Mouse (Mus musculus): ENCODE data around the gene Tmem50b. TPM values are rescaled to one million over a fixed set of nuclear protein-coding genes. Genes with fewer than 3 reads are reported as not detected.

The Tmem50b gene
- polyA plus RNA-seq, 1 experiment from 2014 or later: 34.3 TPM

DNA sequence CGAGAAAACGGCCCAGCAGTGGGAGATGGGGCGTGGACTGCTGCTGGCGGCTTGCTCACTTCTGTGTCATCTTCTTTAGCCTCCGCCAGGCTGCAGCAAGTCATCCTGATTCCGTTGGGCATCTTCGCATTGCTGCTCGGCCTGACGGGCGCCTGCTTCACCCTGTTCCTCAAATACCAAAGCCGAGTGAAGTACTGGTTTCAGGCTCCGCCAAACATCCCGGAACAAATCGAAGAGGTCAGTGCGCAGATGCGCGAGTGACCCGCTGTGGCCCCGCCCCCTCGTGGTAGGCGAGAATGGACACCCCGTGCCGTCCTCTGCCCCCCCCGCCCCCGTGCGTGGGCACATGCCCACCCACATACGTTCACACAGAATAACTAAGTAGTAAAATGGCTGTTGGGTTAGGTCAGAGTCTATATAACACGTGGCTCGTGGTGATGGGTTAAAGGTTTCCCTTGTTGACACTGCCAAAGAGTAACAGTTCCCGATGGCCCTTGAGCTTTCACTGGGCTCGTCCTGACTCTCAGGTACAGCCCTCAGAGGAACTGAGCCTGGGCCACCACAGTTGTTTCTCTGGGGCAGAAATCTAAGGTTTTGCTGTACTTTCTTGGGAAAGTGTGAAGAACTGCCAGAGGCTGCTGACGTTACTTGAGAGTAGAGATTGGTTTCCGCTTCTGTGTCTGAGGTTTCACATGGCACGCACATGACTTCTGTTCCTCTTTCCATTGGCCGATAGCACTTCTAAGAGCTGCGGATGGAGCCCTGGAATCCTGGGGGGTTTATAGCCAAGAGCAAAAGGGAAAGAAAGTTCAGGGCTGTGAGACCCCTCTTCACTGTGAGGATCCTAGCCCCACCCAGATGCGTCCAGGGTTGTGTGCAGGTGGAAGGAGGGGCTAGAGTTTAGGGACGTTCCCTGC lies 35.8 kb downstream of the Tmem50b start:
- Histone ChIP-seq H3K27me3 (replicated peaks; ENCODE audit: control insufficient read depth, insufficient read depth, low read length) (no peaks in the 10 kb centered on the region), H3K27ac (ENCODE audit: low read length) (no peak overlapping the region), H3K9ac (ENCODE audit: low read depth, low read length) (no peak overlapping the region), H3K36me3 (ENCODE audit: control insufficient read depth, insufficient read depth, low read length) (peaks cover 26% of the 10 kb centered on the region), H3K9me3 (ENCODE audit: control insufficient read depth, low read length) (no peaks in the 10 kb centered on the region), H3K4me1 (ENCODE audit: control insufficient read depth, insufficient read depth, low read length) (peaks cover 12% of the 10 kb centered on the region), H3K4me2 (ENCODE audit: low read depth, low read length) (no peak overlapping the region), H3K4me3 (ENCODE audit: low read length) (no peak overlapping the region)
- 71% methylated on average over 38 of the region's 38 CpGs for WGBS
- no peak for ATAC-seq

DNA sequence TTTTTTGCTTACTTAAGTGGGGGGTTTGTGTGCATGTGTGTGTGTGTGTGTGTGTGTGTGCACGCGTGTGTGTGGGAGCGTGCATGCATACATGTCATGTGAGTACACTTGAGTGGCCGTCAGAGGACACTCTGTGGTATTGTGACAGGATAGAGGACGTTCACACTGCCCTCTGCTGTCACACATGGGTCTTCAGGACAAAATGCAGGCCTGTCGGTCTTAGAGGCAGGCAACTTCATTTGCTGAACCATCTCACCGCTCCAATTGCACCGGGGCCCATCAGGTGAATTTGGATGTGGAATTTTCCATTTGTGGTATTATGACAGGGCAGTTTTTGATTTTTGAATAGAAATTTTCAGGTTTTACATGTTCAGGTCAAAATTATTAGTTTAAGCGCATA lies 36.5 kb downstream of the Tmem50b start:
- no peak overlapping the region for H3K4me3 ChIP-seq (ENCODE audit: low read length)
- H3K9me3 ChIP-seq (ENCODE audit: control insufficient read depth, low read length): no peaks in the 10 kb centered on the region
- H3K27ac ChIP-seq (ENCODE audit: low read length): no peak overlapping the region
- WGBS: 53% methylated on average over 9 of the region's 9 CpGs
- H3K4me1 ChIP-seq (ENCODE audit: control insufficient read depth, insufficient read depth, low read length): peaks cover 16% of the 10 kb centered on the region
- peaks cover 26% of the 10 kb centered on the region for H3K36me3 ChIP-seq (ENCODE audit: control insufficient read depth, insufficient read depth, low read length)
- no peak overlapping the region for H3K9ac ChIP-seq (ENCODE audit: low read depth, low read length)
- H3K4me2 ChIP-seq (ENCODE audit: low read depth, low read length): no peak overlapping the region
- no peaks in the 10 kb centered on the region for H3K27me3 ChIP-seq (replicated peaks; ENCODE audit: control insufficient read depth, insufficient read depth, low read length)
- ATAC-seq: no peak

GRCm38 (mm10) chr16:91557693-91558092 lies 39.9 kb downstream of the Tmem50b start:
- Histone ChIP-seq H3K4me1 (ENCODE audit: control insufficient read depth, insufficient read depth, low read length) (peaks cover 44% of the 10 kb centered on the region), H3K9me3 (ENCODE audit: control insufficient read depth, low read length) (no peaks in the 10 kb centered on the region), H3K4me2 (ENCODE audit: low read depth, low read length) (no peak overlapping the region), H3K4me3 (ENCODE audit: low read length) (no peak overlapping the region), H3K36me3 (ENCODE audit: control insufficient read depth, insufficient read depth, low read length) (peaks cover 19% of the 10 kb centered on the region), H3K9ac (ENCODE audit: low read depth, low read length) (no peak overlapping the region), H3K27ac (ENCODE audit: low read length) (no peak overlapping the region), H3K27me3 (replicated peaks; ENCODE audit: control insufficient read depth, insufficient read depth, low read length) (no peaks in the 10 kb centered on the region)
- no peak for ATAC-seq
- WGBS: 88% methylated on average over 15 of the region's 15 CpGs

GRCm38 (mm10) chr16:91557214-91557613 lies 40.4 kb downstream of the Tmem50b start:
- H3K4me2 ChIP-seq (ENCODE audit: low read depth, low read length): no peak overlapping the region
- H3K36me3 ChIP-seq (ENCODE audit: control insufficient read depth, insufficient read depth, low read length): peaks cover 14% of the 10 kb centered on the region
- H3K27me3 ChIP-seq (replicated peaks; ENCODE audit: control insufficient read depth, insufficient read depth, low read length): no peaks in the 10 kb centered on the region
- no peak overlapping the region for H3K9ac ChIP-seq (ENCODE audit: low read depth, low read length)
- no peak overlapping the region; the same call in 1 of the 2 replicates for H3K27ac ChIP-seq (ENCODE audit: low read length)
- H3K4me3 ChIP-seq (ENCODE audit: low read length): no peak overlapping the region
- ATAC-seq: no peak
- peaks cover 43% of the 10 kb centered on the region for H3K4me1 ChIP-seq (ENCODE audit: control insufficient read depth, insufficient read depth, low read length)
- H3K9me3 ChIP-seq (ENCODE audit: control insufficient read depth, low read length): no peaks in the 10 kb centered on the region
- WGBS: 86% methylated on average over 7 of the region's 7 CpGs

- Histone ChIP-seq H3K9ac (ENCODE audit: low read depth, low read length) (no peak overlapping the region), H3K4me3 (ENCODE audit: low read length) (no peak overlapping the region), H3K27ac (ENCODE audit: low read length) (no peak overlapping the region), H3K27me3 (replicated peaks; ENCODE audit: control insufficient read depth, insufficient read depth, low read length) (no peaks in the 10 kb centered on the region), H3K4me2 (ENCODE audit: low read depth, low read length) (no peak overlapping the region), H3K9me3 (ENCODE audit: control insufficient read depth, low read length) (no peaks in the 10 kb centered on the region), H3K36me3 (ENCODE audit: control insufficient read depth, insufficient read depth, low read length) (peaks cover 9% of the 10 kb centered on the region), H3K4me1 (ENCODE audit: control insufficient read depth, insufficient read depth, low read length) (peaks cover 47% of the 10 kb centered on the region)
- WGBS: 77% methylated on average over 15 of the region's 15 CpGs
- no peak for ATAC-seq
Measured at GRCm38 (mm10) chr16:91556659-91557058, 40.9 kb downstream of the Tmem50b start.

DNA sequence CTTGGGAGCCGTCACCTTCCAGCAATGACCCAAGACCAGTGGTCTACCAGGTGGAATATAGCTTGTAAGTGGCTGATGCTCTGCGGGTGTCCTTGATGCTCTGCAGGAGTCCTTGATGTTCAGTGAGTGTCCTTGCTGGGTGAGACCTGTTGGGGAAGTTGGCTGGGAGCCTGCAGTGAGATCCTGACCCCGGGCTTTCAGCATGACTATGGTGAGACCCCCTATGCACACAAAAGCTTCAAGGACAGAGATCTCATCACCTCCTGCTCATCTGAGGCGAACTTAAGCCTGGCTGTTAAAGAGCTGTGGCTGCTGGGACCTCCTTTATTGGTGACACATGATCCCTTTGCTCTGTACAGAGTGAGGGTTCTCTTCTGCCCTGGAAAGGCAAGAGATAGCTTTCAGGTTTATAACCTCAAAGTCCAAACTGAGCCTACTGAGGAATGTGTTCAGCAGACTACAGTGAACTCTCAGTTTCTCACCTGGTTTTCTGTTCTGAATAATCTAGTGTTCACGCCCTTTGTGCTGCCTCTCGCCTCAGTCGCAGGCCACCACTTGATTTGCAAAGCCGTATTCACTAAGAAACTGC lies 42.5 kb downstream of the Tmem50b start:
- H3K4me2 ChIP-seq (ENCODE audit: low read depth, low read length): no peak overlapping the region
- peaks cover 9% of the 10 kb centered on the region for H3K36me3 ChIP-seq (ENCODE audit: control insufficient read depth, insufficient read depth, low read length)
- no peak overlapping the region for H3K9ac ChIP-seq (ENCODE audit: low read depth, low read length)
- no peak overlapping the region for H3K4me3 ChIP-seq (ENCODE audit: low read length)
- H3K27me3 ChIP-seq (replicated peaks; ENCODE audit: control insufficient read depth, insufficient read depth, low read length): no peaks in the 10 kb centered on the region
- no peaks in the 10 kb centered on the region for H3K9me3 ChIP-seq (ENCODE audit: control insufficient read depth, low read length)
- WGBS: 64% methylated on average over 8 of the region's 8 CpGs
- H3K27ac ChIP-seq (ENCODE audit: low read length): peak overlapping the region; percentile 47
- peaks cover 50% of the 10 kb centered on the region for H3K4me1 ChIP-seq (ENCODE audit: control insufficient read depth, insufficient read depth, low read length)
- ATAC-seq: peak; percentile 70

- peaks cover 50% of the 10 kb centered on the region for H3K4me1 ChIP-seq (ENCODE audit: control insufficient read depth, insufficient read depth, low read length)
Measured at GRCm38 (mm10) chr16:91553625-91554024, 44.0 kb downstream of the Tmem50b start.

GRCm38 (mm10) chr16:91552072-91552471 lies 45.5 kb downstream of the Tmem50b start:
- Histone ChIP-seq H3K36me3 (ENCODE audit: control insufficient read depth, insufficient read depth, low read length) (no peaks in the 10 kb centered on the region), H3K27me3 (replicated peaks; ENCODE audit: control insufficient read depth, insufficient read depth, low read length) (no peaks in the 10 kb centered on the region), H3K4me2 (ENCODE audit: low read depth, low read length) (peak overlapping the region; percentile 24; the same call in 1 of the 2 replicates), H3K9ac (ENCODE audit: low read depth, low read length) (peak overlapping the region; percentile 21), H3K4me1 (ENCODE audit: control insufficient read depth, insufficient read depth, low read length) (peaks cover 53% of the 10 kb centered on the region), H3K9me3 (ENCODE audit: control insufficient read depth, low read length) (no peaks in the 10 kb centered on the region), H3K4me3 (ENCODE audit: low read length) (no peak overlapping the region), H3K27ac (ENCODE audit: low read length) (peak overlapping the region; percentile 86)
- ATAC-seq: peak; percentile 57
- WGBS: 44% methylated on average over 9 of the region's 9 CpGs

More at GRCm38 (mm10) chr16:91553625-91554024, 44.0 kb downstream of the Tmem50b start:
- Histone ChIP-seq H3K36me3 (ENCODE audit: control insufficient read depth, insufficient read depth, low read length) (no peaks in the 10 kb centered on the region; the same call in 1 of the 2 replicates), H3K4me3 (ENCODE audit: low read length) (no peak overlapping the region), H3K27ac (ENCODE audit: low read length) (peak overlapping the region; percentile 43; the same call in 1 of the 2 replicates), H3K9ac (ENCODE audit: low read depth, low read length) (no peak overlapping the region), H3K4me2 (ENCODE audit: low read depth, low read length) (no peak overlapping the region), H3K27me3 (replicated peaks; ENCODE audit: control insufficient read depth, insufficient read depth, low read length) (no peaks in the 10 kb centered on the region), H3K9me3 (ENCODE audit: control insufficient read depth, low read length) (no peaks in the 10 kb centered on the region)
- ATAC-seq: no peak
- WGBS: 40% methylated on average over 12 of the region's 12 CpGs

DNA sequence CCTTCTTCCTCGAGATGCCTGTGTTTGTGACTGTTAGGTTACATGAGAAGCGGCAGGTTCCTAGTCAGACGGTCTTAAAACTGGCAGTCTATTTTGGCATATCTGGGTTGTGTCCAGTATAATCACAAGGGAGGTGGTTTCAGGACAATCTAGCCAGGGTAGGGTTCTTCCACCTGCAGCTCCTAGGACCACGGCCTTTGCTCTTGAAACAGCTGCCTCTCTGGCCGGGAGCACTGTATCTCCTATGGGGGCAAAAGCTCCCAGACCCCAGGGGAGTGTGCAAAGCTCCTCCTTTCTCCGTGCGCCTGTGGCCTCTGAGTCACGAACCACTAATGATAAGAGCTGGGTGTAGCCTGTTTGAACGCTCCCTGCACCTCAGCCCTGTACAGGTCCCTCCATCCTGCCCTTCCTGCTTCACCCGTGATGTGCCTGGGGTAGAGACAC lies 46.5 kb downstream of the Tmem50b start:
- 47% methylated on average over 10 of the region's 10 CpGs for WGBS
- peaks cover 51% of the 10 kb centered on the region for H3K4me1 ChIP-seq (ENCODE audit: control insufficient read depth, insufficient read depth, low read length)
- H3K4me2 ChIP-seq (ENCODE audit: low read depth, low read length): peak overlapping the region; percentile 9; the same call in 1 of the 2 replicates
- peak overlapping the region; percentile 86 for H3K27ac ChIP-seq (ENCODE audit: low read length)
- H3K9ac ChIP-seq (ENCODE audit: low read depth, low read length): 0 out of 2 replicates have a peak overlapping the region, but pooled peaks have one; percentile 21
- ATAC-seq: peak; percentile 72
- H3K27me3 ChIP-seq (replicated peaks; ENCODE audit: control insufficient read depth, insufficient read depth, low read length): no peaks in the 10 kb centered on the region
- no peaks in the 10 kb centered on the region for H3K36me3 ChIP-seq (ENCODE audit: control insufficient read depth, insufficient read depth, low read length)
- no peaks in the 10 kb centered on the region for H3K9me3 ChIP-seq (ENCODE audit: control insufficient read depth, low read length)
- H3K4me3 ChIP-seq (ENCODE audit: low read length): no peak overlapping the region
